Mouse (Mus musculus) induced T-regulatory cell, adult 2 months (primary cell): ENCODE data around the gene St8sia1.
"Not testable (repeated sequence)": the region's sequence is repeated elsewhere in the genome, so short reads cannot be mapped to it uniquely, and the experiment has no call there.

Source experiments
- DNase-seq: peaks from one replicate; pipeline ENCODE4 v3.0.0-alpha.2; 2012; ENCODE audit warnings: low read depth

The St8sia1 gene

DNA sequence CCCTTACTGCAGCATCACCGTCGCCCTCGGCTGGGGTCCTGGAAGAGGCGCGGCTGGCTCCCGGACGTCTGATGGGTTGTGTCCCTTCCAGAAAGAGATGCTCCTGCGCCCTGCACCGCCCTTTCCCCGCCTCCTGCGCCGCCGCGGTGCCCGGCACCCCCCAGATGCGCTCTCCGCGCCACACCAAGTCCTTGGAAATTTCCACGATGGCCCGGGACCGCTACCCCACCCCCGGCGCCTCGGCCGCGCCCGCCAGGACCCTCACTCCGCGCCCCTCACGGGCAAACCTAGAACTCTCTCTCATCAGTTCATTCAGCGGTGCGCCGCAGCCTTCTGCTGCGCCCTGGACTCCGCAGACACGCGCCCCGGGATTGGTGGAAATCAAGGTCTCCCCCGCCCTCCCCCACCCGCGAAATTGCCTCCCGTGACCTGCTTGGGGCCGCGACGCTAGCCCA lies at the start of gene St8sia1:
Gene St8sia1, minus strand, starts transcription at position 377 of the 455 bp plus-strand sequence.
- DNase-seq = peak; percentile 61

DNA sequence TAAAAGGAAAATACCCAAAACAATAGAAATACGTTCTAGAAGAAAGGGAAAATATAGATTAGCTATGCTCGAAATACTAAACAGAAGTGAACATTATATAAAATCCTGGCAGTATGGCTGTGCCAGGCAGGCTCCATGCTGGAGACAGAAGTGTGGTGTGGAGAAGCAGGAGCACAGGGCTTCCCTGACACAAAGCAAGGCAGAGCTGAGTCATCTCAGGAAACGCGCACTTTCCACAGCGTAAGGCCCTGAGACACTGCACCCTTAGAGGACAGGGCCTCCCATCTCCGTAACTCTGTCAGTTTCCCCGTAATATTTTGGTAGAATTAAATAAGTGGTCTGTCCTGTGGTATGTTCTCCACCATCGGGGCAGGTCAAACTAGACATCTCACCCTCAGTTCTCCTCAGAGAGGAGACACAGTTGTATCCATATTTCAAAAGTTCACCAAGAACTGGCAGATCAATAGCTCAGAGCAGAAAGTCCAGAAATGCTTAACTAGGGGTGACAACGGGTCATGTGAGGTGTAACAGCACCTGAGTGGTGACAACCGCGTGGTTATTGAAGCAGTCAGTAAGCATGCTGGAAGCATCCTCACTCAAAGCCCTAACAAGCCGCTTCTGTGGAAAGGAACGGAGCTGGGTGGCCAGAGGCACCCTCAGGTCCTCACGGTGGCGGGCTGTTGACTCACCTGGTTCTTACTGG lies 48.4 kb upstream of the St8sia1 start:
- no peak for DNase-seq

DNA sequence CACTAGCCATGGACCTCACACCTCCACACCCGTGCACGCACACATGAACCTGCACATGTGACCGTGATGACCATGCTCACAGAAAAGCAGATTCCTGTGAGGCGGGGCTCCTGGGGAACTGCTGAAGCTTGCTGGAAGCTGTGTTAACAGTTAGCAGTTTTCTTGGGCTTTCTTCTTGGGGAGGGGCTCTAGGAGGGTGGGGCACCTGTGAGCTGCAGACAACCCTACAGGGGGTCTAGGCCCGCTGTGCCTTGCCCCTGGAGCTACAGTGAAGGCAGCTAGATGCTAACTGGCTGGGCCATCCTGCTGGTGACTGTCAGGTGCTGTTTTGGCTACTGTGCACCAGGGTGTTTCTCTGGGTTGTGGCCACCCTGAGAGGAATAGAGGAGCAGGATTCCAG lies 44.6 kb upstream of the St8sia1 start:
- no peak for DNase-seq

DNA sequence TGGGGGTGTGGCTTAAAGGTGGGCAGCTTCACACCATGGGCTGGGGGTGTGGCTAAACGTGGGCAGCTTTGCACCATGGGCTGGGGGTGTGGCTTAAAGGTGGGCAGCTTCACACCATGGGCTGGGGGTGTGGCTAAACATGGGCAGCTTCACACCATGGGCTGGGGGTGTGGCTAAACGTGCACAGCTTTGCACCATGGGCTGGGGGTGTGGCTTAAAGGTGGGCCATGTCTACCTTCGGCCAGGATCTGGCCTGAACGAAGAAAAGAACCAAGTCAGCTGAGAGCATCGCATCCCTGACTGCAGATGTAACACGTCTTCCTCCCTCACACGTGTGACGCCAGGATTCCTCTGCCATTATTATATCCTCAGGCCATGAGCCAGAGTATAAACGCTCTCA lies 41.0 kb upstream of the St8sia1 start:
- DNase-seq = not testable (repeated sequence)

DNA sequence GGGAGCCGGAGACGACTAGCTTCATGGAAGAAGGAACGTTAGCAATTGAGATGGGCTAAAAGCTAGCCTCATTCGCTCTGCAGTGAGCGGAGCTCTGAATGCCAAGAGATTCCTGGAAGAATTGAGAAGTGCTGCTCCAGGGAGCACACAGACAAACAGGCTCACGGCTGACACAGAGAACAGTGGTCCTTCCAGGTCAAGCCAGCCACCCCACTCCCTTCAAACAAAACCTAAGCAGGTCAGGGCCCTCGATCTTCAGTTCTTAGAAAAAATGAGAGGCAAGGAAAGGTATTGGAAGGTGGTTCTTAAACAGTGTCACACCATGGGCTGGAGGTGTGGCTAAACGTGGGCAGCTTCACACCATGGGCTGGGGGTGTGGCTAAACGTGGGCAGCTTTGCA lies 40.5 kb upstream of the St8sia1 start:
- no peak for DNase-seq

DNA sequence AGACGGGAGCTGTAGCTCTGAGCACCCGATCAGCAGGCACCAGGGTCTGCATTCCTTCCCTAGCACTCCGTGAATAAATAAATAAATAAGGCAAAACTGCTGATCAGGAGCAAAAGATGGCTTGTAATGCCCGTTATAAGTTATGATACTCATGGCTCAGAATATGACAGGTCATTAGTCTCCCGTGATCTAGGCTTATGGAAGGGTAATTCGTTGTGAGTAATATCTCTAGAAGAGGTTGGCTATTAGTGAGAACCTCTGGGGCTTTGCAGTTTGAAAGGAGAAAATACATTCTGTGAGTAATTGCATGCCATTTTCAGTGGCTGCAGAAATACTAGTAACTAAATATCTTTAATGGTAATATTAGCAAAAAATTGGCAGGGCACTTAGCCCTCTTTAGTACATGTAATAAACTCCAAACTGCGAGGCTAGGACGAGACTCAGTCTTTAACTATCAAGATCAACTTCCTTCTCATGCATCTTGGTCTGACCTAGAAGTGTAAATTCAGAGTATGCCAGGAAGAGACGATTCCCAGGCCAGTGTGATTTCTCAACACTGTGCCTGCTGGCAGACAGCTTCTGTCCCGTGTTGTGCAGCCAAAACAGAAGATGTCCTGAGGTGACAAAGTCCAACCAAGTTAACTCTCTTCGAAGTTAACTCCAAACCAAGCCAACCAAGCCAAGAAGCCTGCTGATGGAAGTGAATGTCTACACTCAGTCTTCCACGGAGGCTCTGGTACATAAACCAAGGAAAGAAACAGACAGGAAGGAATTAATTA lies 34.2 kb upstream of the St8sia1 start:
- no peak for DNase-seq

DNA sequence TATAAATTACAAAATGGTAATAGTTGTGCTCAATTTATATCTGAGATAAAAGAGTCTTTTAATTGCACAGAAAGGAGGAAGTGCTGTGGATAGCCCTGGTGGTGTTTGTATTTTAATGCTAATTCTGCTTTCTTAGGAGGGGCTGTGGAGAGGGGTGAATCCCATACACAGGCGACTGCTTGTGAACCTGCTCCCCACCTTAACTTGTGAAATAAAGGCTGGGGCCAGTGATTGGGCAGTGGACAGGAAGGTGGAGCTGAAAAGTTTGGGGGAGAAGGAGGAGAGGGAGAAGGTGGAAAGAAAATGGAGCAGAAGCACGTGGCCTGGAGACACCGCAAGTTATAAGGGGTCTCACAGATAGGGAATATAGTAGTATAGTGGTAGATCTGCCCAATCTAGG lies 32.6 kb upstream of the St8sia1 start:
- no peak for DNase-seq

DNA sequence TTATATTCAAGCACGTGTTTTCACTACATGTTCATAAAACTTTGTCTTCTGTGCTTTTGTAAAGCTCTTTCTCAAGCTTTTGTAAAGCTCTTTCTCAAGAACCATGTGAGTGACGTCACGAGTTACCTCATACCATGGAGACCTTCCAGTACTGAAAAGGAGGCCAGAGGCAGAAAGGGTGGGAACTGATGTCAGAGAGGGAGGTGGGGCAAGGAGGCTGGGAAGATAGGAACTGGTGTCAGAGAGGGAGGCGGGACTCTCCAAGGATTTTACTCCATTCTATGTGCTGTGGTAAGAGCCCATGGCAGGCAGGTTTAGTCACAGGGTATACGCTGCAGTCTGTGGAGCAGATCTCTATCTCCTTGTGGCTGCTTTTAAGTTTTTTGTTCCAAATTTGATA lies 31.3 kb upstream of the St8sia1 start:
- no peak for DNase-seq

DNA sequence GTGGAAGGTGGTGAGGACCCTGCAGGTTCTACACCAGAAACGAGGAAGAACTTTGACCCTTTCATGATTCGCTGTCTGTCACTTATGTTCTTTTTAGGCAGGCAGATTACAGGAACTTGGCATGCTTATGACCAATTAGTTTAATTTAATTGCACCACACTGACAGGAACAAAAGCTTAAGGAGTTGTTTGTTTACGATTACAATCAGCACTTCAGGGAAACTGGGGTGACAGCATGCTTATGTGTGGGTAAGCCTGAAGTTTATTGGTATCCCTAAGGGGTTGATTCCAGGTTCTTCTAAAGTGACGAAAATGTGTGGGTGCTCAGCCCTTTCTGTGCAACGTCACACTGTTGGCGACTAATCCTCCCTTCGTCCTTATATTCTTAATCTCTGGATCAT lies 30.6 kb upstream of the St8sia1 start:
- no peak for DNase-seq

DNA sequence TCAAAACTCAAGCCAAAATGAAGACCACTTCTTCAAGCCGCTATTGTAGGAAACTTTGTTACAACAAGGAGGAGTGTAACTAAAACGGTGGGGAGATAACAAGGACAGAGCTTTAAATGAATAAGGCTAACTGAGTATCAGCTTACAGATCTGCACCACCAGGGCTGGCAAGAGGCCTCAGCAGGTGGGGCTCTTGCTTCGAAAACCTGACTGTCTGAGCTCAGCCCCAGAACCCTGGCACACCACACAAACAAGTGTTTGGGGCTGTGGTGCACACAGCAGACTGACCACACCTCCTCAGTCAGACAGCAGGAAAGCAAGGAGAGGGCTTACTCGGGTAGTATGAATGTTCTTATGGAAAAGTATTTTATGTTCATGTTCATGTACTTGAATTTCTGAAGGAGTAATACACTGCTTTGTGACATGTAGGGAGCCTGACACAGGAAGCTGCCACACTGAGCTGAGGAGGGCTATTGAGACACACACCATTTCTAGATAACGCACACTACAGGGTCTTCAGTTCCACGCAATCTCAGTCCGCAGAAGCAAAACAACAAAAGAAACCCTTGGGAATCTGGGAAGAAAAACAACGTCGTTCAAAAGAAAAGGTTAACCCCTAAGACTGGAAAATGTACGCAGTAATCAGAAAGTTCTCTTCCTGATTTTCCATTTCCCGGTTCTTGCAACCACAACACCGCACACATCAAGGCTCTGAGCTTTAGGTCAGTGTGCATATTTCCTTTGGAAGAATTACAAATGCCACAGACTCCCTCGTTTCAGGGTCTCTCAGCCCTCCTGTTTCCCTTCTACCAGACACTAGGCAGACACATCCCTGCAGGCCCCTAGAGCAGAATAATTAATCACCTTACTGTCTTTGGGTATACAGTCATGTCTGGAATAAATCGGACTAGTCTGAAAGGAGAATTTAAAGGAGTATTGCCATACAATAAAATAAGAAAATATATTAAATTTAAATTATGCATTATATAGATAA lies 29.8 kb upstream of the St8sia1 start:
- peak; percentile 28 for DNase-seq

DNA sequence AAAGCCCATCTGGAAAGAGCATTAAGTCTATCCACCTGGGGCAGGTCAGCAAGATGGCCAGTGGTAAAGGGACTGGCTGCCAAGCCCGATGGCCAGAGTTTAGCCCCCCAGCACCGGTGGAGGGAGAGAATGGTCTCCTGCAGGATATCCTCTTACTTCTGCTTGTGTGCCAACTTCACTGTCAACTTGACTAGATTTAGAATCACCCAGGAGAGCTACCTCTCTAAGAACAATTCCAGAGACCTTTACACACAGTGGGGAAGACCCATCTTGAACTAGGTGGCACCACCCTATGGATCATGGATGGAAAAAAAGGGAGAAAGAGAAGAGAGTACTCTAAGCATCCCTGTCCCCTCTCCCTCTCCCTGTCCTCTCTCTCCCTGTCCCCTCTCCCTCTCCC lies 28.7 kb upstream of the St8sia1 start:
- no peak for DNase-seq

DNA sequence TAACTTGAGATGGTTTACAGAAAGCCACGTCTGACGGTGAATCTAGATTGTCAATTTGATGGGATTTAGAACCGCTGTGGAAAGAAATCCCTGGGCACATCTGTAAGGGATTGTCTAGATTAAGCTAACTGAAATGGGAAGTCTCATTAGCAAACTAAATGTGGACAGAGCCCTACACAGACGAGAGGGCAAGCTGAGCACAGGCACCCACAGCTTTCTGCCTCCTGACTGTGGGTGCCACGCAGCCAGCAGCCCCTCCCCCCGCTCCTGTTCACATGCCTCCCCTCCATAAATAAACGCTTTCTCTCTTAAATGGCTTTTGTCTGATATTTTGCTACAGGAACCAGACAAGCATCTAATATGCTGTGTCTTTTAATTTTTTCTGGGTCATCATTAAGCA lies 27.8 kb upstream of the St8sia1 start:
- DNase-seq = no peak

DNA sequence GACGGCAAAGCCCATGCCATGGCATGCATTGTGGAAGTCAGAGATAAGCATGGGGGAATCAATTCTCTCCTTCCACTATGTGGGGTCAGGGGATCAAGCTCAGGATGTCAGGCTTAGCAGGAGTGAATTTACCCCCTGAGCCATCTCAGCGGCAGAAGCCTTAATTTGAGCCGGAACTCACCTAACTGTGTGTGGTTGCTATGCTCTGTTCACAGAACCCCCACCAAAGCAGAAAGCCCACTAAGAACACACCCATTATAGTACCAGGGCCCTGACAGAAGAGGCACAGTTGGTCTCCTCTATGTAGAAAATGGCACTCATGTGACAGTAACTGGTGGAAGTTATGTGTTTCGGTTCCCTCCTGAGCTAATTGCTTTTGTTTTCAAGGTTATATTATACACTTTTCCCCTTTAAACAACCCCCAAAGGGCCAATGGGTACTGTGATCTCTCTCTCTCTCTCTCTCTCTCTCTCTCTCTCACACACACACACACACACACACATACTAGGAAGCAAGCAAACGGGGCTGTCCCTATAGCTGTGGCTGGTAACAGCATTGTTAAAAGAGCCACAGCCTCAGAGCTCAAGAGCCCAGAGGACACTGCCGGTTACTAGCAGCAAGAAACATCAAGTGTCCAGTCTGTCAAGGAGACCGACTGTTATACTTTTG lies 27.3 kb upstream of the St8sia1 start:
- DNase-seq = peak; percentile 53

DNA sequence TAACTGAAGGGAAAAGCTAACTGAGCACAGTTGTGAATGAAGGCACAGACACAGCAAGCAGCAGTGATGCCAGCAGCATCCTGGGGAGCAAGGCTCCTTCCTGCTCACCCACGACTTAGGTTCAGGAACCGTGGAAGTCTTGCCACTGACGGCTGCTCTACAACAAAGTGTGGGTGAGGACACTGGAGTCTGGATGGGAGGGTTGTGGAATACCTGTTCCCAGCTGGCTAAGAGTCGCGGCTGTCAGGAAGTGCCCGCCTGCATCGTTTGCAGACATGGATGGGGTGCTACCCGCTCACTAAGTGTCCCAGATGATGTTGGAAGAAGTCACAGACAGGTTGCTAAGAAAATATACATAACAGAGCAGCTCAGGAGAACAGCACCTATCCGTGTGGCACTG lies 26.3 kb upstream of the St8sia1 start:
- no peak for DNase-seq

DNA sequence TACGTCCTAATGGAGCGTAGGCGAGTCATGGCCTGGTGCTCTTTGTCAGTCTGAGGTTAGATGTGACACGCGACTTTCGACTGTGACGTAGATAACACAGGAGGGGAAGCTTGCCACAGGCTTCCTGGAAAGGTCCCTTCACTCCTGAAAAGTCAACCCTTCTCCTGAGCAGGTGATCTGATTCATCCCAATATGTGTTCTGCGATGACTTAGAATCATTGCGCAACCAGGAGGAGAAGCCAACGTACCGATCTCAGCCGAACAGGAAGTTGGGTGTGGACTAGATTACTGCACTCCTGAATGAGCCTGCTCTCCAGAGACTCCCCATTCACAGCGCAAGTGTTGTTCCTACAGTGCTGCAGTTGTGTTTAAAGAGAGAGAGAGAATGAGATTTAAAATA lies 25.2 kb upstream of the St8sia1 start:
- peak; percentile 40 for DNase-seq

DNA sequence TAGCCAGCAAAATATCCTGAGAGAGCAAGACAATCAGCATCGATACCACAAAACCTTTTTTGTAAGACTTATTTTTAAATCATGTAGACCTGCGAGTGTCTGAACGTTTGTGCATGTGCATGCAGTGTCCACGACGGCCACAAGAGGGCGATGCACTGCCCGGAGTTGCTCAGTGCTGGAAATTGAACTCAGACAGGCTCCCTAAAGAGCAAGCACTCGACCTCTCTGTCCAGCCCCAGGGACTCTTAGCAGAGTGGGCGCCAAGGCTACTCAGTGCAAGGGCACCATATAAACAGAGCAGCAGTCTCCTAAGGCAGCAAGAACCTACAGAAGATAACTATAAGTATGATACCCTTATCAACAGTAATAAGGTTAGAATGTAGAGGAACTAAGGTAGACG lies 24.5 kb upstream of the St8sia1 start:
- DNase-seq = peak; percentile 81

DNA sequence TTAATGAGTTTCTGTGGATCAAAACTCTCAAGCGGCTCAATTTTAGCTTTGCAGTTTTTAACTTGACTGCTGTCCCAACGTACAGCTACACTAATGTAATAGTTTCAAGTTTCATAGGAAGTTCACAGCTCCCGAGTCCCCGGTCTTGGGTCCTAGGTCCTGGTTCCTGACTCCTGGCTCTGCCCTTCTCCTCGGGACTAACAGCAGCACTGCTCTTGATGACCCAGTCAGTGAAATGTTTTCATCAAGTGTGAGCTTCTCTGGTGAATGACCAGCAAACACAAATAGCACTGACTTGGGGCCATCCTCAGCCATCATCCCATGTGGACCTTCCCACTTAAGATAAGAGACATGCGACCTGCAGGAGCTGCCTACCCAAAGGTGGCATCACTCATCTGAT lies 24.0 kb upstream of the St8sia1 start:
- DNase-seq = no peak

DNA sequence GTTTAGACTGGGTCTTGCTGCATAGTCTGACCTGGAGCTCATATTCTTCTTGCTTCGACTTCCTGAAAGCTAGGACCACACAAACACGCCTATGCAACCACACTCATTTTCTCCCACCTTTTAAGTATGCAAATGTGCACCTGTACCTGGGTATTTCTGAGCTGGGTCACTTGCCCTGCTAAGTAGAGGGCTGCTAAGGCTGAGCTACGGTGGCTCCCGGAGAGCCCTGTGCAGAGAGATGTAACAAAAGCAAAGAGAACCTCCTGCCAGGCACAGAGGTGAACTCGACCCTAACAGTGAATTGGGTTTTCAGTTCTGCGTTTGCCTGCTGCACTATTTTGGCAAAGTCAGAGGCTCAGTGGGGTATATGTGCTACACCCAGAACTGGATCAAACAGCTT lies 23.4 kb upstream of the St8sia1 start:
- no peak for DNase-seq

DNA sequence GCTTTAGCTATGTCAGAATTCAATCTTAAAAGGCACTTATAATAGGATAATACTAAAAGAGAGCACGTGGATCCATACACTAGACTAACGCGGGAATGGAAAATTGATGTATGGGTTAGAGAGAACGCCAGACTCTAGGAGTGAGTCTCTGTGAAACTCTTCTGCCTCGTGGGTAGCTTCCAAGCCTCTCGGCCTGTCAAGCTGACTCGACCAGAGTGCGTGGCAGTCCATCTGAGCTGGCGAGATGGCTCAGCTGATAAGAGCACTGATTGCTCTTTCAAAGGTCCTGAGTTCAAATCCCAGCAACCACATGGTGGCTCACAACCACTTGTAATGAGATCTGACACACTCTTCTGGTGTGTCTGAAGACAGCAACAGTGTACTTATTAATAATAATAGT lies 22.5 kb upstream of the St8sia1 start:
- DNase-seq = not testable (repeated sequence)

DNA sequence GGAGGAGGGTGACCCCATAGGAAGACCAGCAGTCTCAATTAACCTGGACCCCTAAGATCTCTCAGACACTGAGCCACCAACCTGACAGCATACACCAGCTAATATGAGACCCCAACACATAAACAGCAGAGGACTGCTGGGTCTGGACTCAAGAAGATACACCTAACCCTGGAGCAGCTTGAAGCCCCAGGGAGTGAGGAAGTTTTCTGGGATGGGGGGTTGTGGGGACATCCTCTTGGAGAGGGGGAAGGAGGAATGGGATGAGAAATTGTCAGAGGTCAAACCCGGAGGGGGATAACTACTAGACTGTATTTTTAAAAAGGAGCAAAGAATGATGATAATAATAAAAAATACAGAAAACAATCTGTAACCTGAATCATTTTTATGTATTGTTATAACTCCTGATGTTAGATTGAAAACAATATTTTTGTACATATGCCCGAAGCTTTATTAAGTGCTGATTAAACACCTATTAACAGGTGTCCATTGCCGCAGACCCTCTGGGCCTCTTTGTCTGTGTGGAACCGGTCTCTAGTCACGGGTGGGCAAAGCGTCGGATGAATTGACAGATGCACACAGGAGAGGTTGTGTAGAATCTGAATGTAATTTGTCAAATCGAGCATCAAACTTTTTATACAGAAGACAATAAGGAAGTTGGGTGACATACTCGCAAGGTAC lies 21.4 kb upstream of the St8sia1 start:
- DNase-seq = not testable (repeated sequence)
